8 mouse cellular contexts compared by ENCODE assay signal in the genomic region with DNA sequence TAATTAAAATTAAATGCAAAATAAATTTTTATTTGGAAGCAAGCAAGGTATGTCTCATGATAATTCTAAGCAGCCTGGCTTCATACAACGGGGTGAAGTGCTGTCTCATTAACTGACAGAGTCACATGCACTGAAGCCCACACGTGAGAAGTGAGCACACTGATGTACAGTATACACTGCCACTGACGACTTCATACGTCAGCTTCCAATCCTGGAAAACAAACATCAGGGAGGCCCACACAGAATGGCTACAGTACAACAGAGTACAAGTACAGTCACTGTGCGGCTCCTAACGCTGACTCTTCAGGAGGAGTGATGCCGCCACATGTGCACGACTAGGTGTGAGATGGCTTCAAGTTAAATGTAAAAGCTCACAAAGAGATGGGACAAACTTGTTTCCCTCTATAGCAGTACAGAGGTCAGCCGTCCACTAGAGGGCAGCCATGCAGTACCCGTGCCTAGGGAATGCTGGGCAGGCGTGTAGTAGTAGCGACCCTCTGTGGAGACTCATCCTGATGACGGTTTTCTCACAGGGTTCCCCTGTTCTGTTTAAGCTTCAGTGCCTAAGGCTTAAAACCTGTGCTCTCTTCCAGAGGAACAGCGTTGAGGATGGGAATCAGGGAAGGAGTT. TPM values are rescaled to one million over a fixed set of nuclear protein-coding genes. Genes with fewer than 3 reads are reported as not detected.
A peak's percentile ranks its signal among the peaks of the same experiment; 100 is the strongest.
DNase-seq lines count a peak whose midpoint lies in the region; ATAC-seq and TF ChIP-seq lines count a peak whose summit lies in the region.

No protein-coding gene starts in this region.

- DNase-seq in T-cell, adult 2 months (ENCODE audit: low spot score), result peak; percentile 50
- peak; percentile 72 to 73 for DNase-seq in cerebellum, postnatal 36 days
- peak; percentile 84 for DNase-seq in gastrocnemius, adult 2 months
- peak; percentile 52 for DNase-seq in left cerebral cortex, adult 11 months (ENCODE audit: low spot score)
- DNase-seq in right cerebral cortex, adult 2 months (ENCODE audit: low spot score in 2 of 2), result peak; percentile 75 to 76
- DNase-seq in urinary bladder, postnatal 25 days (ENCODE audit: low spot score), result peak; percentile 69

- peak overlapping the region; percentile 50 for H3K4me3 ChIP-seq in gastrocnemius, adult 2 months
- no peak overlapping the region for H3K4me3 ChIP-seq in hindbrain, embryonic 16.5 days (ENCODE audit: low read length)

- no peaks in the 10 kb centered on the region for H3K27me3 ChIP-seq in hindbrain, embryonic 16.5 days (replicated peaks; ENCODE audit: control insufficient read depth, insufficient read depth, low read length)

- intact Hi-C loops in gastrocnemius, adult 2 months (cut with DNase I), result loop anchor here (1.0 kb wide), 1 partner anchor 224 kb away; no protein-coding TSS in a partner anchor

- peak; percentile 94 for ATAC-seq in hindbrain, embryonic 16.5 days
- ATAC-seq in megakaryocyte, adult 5-6 weeks (ENCODE audit: poor library complexity, severe bottlenecking), result peak; percentile 94

- H3K4me2 ChIP-seq in hindbrain, embryonic 16.5 days (ENCODE audit: low read length), result no peak overlapping the region

- no peaks in the 10 kb centered on the region for H3K9me3 ChIP-seq in hindbrain, embryonic 16.5 days (ENCODE audit: control insufficient read depth, low read length)

- TF ChIP-seq CTCF in gastrocnemius, adult 2 months (IDR thresholded peaks at IDR 0.05), result peak; percentile 92

- peak overlapping the region; percentile 76 for H3K27ac ChIP-seq in gastrocnemius, adult 2 months
- no peak overlapping the region for H3K27ac ChIP-seq in hindbrain, embryonic 16.5 days (ENCODE audit: low read depth, low read length)

- peaks cover 3% of the 10 kb centered on the region for H3K4me1 ChIP-seq in hindbrain, embryonic 16.5 days (ENCODE audit: control insufficient read depth, insufficient read depth, low read depth, low read length)

- H3K36me3 ChIP-seq in hindbrain, embryonic 16.5 days (ENCODE audit: control insufficient read depth, insufficient read depth, low read length), result peaks cover 17% of the 10 kb centered on the region

- 36% methylated on average over 14 of the region's 14 CpGs for whole genome bisulfite sequencing in hindbrain, embryonic 16.5 days

- H3K9ac ChIP-seq in hindbrain, embryonic 16.5 days (ENCODE audit: low read depth, low read length), result no peak overlapping the region

RNA-seq across cellular contexts. Expression of a gene that starts 6.0 kb away (rescaled TPM):
- total RNA-seq in gastrocnemius, adult 2 months (2021), result 1 to 10 TPM in 1 of 2 experiments, under 1 TPM in 1; 0.92 to 1.6 TPM
- 19.4 and 21.5 TPM in 2 replicates for polyA plus RNA-seq in hindbrain, embryonic 16.5 days (2015; fragmentation: Nextera tagmentation; extraction: Ambion mirVana)
- total RNA-seq in megakaryocyte, adult 5-6 weeks (2015), result 17.8 and 32.6 TPM in 2 replicates
- total RNA-seq in megakaryocyte, adult 5-6 weeks (2017), result 23.5 and 50.1 TPM in 2 replicates

RNA-seq across cellular contexts. Expression of a gene that starts 34.2 kb away (rescaled TPM):
- total RNA-seq in gastrocnemius, adult 2 months (2021), result 10 to 100 TPM; 17.7 to 18.1 TPM
- polyA plus RNA-seq in hindbrain, embryonic 16.5 days (2015; fragmentation: Nextera tagmentation; extraction: Ambion mirVana), result 105 and 115 TPM in 2 replicates
- 61.0 and 73.7 TPM in 2 replicates for total RNA-seq in megakaryocyte, adult 5-6 weeks (2015)
- 66.0 and 69.4 TPM in 2 replicates for total RNA-seq in megakaryocyte, adult 5-6 weeks (2017)

RNA-seq across cellular contexts. Expression of a gene that starts 34.5 kb away (rescaled TPM):
- total RNA-seq in gastrocnemius, adult 2 months (2021), result 10 to 100 TPM; 60.2 to 66.1 TPM
- 49.6 and 52.7 TPM in 2 replicates for polyA plus RNA-seq in hindbrain, embryonic 16.5 days (2015; fragmentation: Nextera tagmentation; extraction: Ambion mirVana)
- 12.0 and 15.6 TPM in 2 replicates for total RNA-seq in megakaryocyte, adult 5-6 weeks (2015)
- 12.5 and 24.2 TPM in 2 replicates for total RNA-seq in megakaryocyte, adult 5-6 weeks (2017)

RNA-seq across cellular contexts. Expression of a gene that starts 47.3 kb away (rescaled TPM):
- 100 to 1,000 TPM; 113 to 116 TPM for total RNA-seq in gastrocnemius, adult 2 months (2021)
- polyA plus RNA-seq in hindbrain, embryonic 16.5 days (2015; fragmentation: Nextera tagmentation; extraction: Ambion mirVana), result 89.4 and 94.5 TPM in 2 replicates
- total RNA-seq in megakaryocyte, adult 5-6 weeks (2015), result 271 and 279 TPM in 2 replicates
- 160 and 200 TPM in 2 replicates for total RNA-seq in megakaryocyte, adult 5-6 weeks (2017)

RNA-seq across cellular contexts. Expression of a gene that starts 47.8 kb away (rescaled TPM):
- 10 to 100 TPM; 58.4 to 66.2 TPM for total RNA-seq in gastrocnemius, adult 2 months (2021)
- 58.6 and 61.2 TPM in 2 replicates for polyA plus RNA-seq in hindbrain, embryonic 16.5 days (2015; fragmentation: Nextera tagmentation; extraction: Ambion mirVana)
- total RNA-seq in megakaryocyte, adult 5-6 weeks (2015), result 59.0 and 62.7 TPM in 2 replicates
- total RNA-seq in megakaryocyte, adult 5-6 weeks (2017), result 98.1 and 115 TPM in 2 replicates

Comparison
In these comparisons a context has a peak if more than half of its experiments do, and no peak if none do; other contexts are left out.
1. RNA of a gene that starts 6.0 kb away (total RNA-seq): 17.8 to 50.1 TPM in megakaryocyte, adult 5-6 weeks; 0.92 to 1.6 TPM in gastrocnemius, adult 2 months; every median in the first group is over 4 times any median in the second.
2. Peak in every context shown above with its lines, with median percentiles within 50 percentile points of each other: DNase-seq.